Mouse (Mus musculus): Measurements from ENCODE around the gene Hoxa3. TPM values are rescaled to one million over a fixed set of nuclear protein-coding genes. Genes with fewer than 3 reads are reported as not detected.

The Hoxa3 gene
- total and polyA plus RNA-seq, 3 experiments = 0.08 to 0.38 (median 0.34) TPM

- Histone ChIP-seq H3K9ac (ENCODE audit: insufficient read depth, low read depth) (no peak overlapping the region), H3K4me1 (ENCODE audit: control insufficient read depth in 1 of 2, insufficient read depth in 2 of 2) (peaks cover 0 to 13% of the 10 kb centered on the region in 2 experiments; a peak in 2 of 4 replicates), H3K4me3 (replicated peaks in 1 of 3; ENCODE audit: low read depth in 2 of 3, low read length in 2 of 3, poor library complexity in 1 of 3) (no peak overlapping the region), H3K79me2 (replicated peaks; ENCODE audit: control insufficient read depth, extremely low read depth, insufficient read depth, poor library complexity, severe bottlenecking) (no peaks in the 10 kb centered on the region), H3K36me3 (replicated peaks in 1 of 2; ENCODE audit: control insufficient read depth in 1 of 2, insufficient read depth in 1 of 2, low read length in 1 of 2) (peaks cover 4 to 20% of the 10 kb centered on the region in 2 experiments), H3K27ac (ENCODE audit: insufficient read depth, low read depth) (no peak overlapping the region), H3K27me3 (replicated peaks) (no peaks in the 10 kb centered on the region), H3K9me3 (replicated peaks; ENCODE audit: low read length) (peaks cover 18% of the 10 kb centered on the region), H3K4me2 (ENCODE audit: insufficient read depth, low read depth, poor library complexity, severe bottlenecking) (no peak overlapping the region)
- TF ChIP-seq MAZ (IDR thresholded peaks at IDR 0.05; ENCODE audit: low read depth, low read length) = no peak
- TF ChIP-seq CHD1 (IDR thresholded peaks at IDR 0.05; ENCODE audit: low read depth, low read length) = no peak
- no peak for TF ChIP-seq POLR2A (IDR thresholded peaks at IDR 0.05; ENCODE audit: low read depth, low read length)
- no peak for TF ChIP-seq E2F4 (IDR thresholded peaks at IDR 0.05; ENCODE audit: insufficient replicate concordance, low read depth, low read length)
- TF ChIP-seq RAD21 (IDR thresholded peaks at IDR 0.05; ENCODE audit: low read depth, low read length) = no peak
- no peak for TF ChIP-seq CTCF (conservative IDR thresholded peaks at IDR 0.05 in 1 of 2, IDR thresholded peaks at IDR 0.05 in 1 of 2; ENCODE audit: low read depth in 2 of 2, low read length in 2 of 2)
- TF ChIP-seq HCFC1 (IDR thresholded peaks at IDR 0.05; ENCODE audit: low read depth, low read length) = no peak
- TF ChIP-seq JUN (IDR thresholded peaks at IDR 0.05; ENCODE audit: insufficient read depth, low read depth, low read length) = no peak
- TF ChIP-seq RCOR1 (conservative IDR thresholded peaks at IDR 0.05; ENCODE audit: low read depth, low read length) = no peak
- TF ChIP-seq USF1 (IDR thresholded peaks at IDR 0.05; ENCODE audit: low read depth, low read length) = no peak
- dilution Hi-C loops (cut with MboI; ENCODE audit: extremely low pct_ligation_motif_present, extremely low pct_unique_long_range_greater_than_20kb, low sequenced_read_pairs) (no loop called here), in situ Hi-C loops (cut with MboI; ENCODE audit: low pct_ligation_motif_present, low pct_unique_long_range_greater_than_20kb, low sequenced_read_pairs) (loop anchor here (10.0 to 25.0 kb wide), 3 partner anchors 213 to 1010 kb away; partner anchors contain the start of gene Skap2)
- DNase-seq (ENCODE audit: extremely low read depth) = no peak
Observed at GRCm38 (mm10) chr6:52224895-52225611, 11.9 kb upstream of the Hoxa3 start.

DNA sequence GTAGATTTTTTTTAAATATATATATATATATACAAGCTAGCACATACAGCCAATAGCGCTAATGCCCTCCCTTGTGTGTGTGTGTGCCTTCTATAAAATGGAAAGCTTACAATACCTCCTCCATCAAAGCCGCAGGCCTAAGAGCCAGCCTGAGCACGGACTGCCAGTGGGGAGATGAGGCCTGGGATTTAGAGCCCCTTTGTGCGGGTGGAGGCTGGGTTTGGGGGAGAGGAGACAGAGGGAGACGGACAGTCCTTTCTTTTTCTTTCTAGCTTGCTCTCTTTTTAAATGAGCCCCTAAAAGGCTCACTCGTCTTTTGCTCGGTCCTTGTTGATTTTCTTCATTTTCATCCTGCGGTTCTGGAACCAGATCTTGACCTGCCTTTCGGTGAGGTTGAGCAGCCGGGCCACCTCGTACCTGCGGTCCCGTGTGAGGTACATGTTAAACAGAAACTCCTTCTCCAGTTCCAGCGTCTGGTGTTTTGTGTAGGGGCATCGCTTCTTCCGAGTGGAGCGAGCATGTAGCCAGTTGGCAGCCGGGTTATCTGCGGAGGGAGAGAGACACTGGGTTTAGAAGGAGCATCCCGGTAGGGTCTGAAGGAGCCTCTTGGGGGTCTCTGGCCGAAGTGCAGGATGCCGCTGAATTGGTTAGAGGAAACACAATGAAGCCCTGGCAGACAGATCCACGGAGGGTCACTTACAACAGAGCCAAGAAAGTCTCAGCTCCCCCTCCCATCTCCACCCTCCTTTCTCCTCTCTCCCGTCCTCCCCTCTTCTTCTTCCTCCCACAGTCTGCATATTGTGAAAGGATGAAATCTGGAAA, 11.0 kb upstream of the Hoxa3 start:
- Histone ChIP-seq H3K9me3 (replicated peaks; ENCODE audit: low read length) (peaks cover 10% of the 10 kb centered on the region), H3K4me1 (ENCODE audit: control insufficient read depth in 1 of 2, insufficient read depth in 2 of 2) (peaks cover 0 to 13% of the 10 kb centered on the region in 2 experiments; a peak in 2 of 4 replicates), H3K27ac (ENCODE audit: insufficient read depth, low read depth) (no peak overlapping the region), H3K79me2 (replicated peaks; ENCODE audit: control insufficient read depth, extremely low read depth, insufficient read depth, poor library complexity, severe bottlenecking) (no peaks in the 10 kb centered on the region), H3K36me3 (replicated peaks in 1 of 2; ENCODE audit: control insufficient read depth in 1 of 2, insufficient read depth in 1 of 2, low read length in 1 of 2) (peaks cover 0 to 12% of the 10 kb centered on the region in 2 experiments), H3K4me2 (ENCODE audit: insufficient read depth, low read depth, poor library complexity, severe bottlenecking) (no peak overlapping the region), H3K4me3 (replicated peaks in 1 of 3; ENCODE audit: low read depth in 2 of 3, low read length in 2 of 3, poor library complexity in 1 of 3) (no peak overlapping the region), H3K27me3 (replicated peaks) (no peaks in the 10 kb centered on the region), H3K9ac (ENCODE audit: insufficient read depth, low read depth) (no peak overlapping the region)
- TF ChIP-seq USF2 (conservative IDR thresholded peaks at IDR 0.05; ENCODE audit: low read depth, low read length) (no peak), IRF4 (IDR thresholded peaks at IDR 0.05; ENCODE audit: low read depth, low read length) (no peak), UBTF (IDR thresholded peaks at IDR 0.05; ENCODE audit: low read depth, low read length) (no peak), MAFK (IDR thresholded peaks at IDR 0.05; ENCODE audit: insufficient replicate concordance, low read length) (no peak), MAX (IDR thresholded peaks at IDR 0.05; ENCODE audit: low read length) (no peak), MYC (IDR thresholded peaks at IDR 0.05; ENCODE audit: low read depth, low read length) (no peak), MAZ (IDR thresholded peaks at IDR 0.05; ENCODE audit: low read depth, low read length) (no peak), EP300 (IDR thresholded peaks at IDR 0.05; ENCODE audit: low read length) (no peak), CTCF (conservative IDR thresholded peaks at IDR 0.05 in 1 of 2, IDR thresholded peaks at IDR 0.05 in 1 of 2; ENCODE audit: low read depth in 2 of 2, low read length in 2 of 2) (no peak), BHLHE40 (IDR thresholded peaks at IDR 0.05; ENCODE audit: low read depth, low read length) (no peak)
- no peak for DNase-seq (ENCODE audit: extremely low read depth)
- dilution Hi-C loops (cut with MboI; ENCODE audit: extremely low pct_ligation_motif_present, extremely low pct_unique_long_range_greater_than_20kb, low sequenced_read_pairs) = no loop called here
- in situ Hi-C loops (cut with MboI; ENCODE audit: low pct_ligation_motif_present, low pct_unique_long_range_greater_than_20kb, low sequenced_read_pairs) = loop anchor here (10.0 to 25.0 kb wide), 3 partner anchors 212 to 1009 kb away; partner anchors contain the start of gene Skap2

Measured in CH12.LX (cell line).